Mouse (Mus musculus) embryonic fibroblast, embryonic 13.5 days (primary cell): ENCODE results near the gene Frat1.

Experiments
- CTCF ChIP-seq: IDR thresholded peaks from 2 replicates; pipeline ENCODE4 v1.5.1; 2011; ENCODE audit warnings: mild to moderate bottlenecking, control low read depth, low read length, moderate library complexity, borderline replicate concordance; ENCODE audit not compliant: insufficient read depth
- POLR2A ChIP-seq: IDR thresholded peaks from 2 replicates; pipeline ENCODE4 v1.6.1; 2011; ENCODE audit warnings: low read depth, mild to moderate bottlenecking, control low read depth, low read length, moderate library complexity

DNA sequence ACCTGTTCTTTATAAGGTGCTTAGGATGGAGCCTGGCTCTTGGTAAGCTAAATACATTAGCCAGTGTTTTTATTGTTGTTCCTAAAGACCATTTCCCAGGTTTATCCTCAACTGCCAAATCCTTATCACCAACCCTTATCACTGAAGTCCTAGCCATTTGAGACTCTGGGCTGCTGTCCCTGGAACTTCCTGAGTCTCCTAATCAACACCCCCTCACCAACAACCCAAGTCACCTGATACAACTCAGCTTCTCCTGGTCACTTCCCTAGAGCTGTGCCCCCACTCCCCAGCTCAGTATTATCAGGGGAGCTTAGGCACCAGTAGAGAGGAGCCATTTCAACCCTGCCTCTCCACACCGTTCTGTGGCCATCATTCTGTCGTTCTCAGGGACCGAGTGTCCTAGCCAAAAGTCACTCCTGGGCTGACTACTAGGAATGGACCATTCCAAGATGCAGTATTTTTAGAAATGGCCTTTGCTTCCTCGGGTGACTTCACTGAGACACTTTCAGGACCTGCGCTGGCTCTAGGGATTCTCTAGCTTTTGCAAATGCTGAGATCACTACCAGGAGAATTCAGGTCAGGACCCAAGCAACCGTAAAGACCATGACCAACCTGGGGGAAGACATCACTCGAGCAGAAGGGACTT is 11.5 kb downstream of the Frat1 start:
- no peak for TF ChIP-seq CTCF
- TF ChIP-seq POLR2A, result no peak
